Mouse (Mus musculus) heart, embryonic 15.5 days (tissue): ENCODE measurements around the gene D030056L22Rik. TPM values are rescaled to one million over a fixed set of nuclear protein-coding genes. Genes with fewer than 3 reads are reported as not detected.

ENCODE experiments used
- ATAC-seq: fragments of 200-750 bp; cut with Nextera tagmentation; replicated peaks from 2 replicates; pipeline ENCODE4 v1.8.0; 2017; ENCODE audit warnings: low read depth, moderate TSS enrichment; ENCODE audit not compliant: insufficient number of reproducible peaks, insufficient read depth, low FRiP score
- H3K27ac ChIP-seq: fragments of 300-500 bp; sonication (generic); 2 replicates; pipeline ENCODE4 v1.5.1; 2015; ENCODE audit warnings: mild to moderate bottlenecking, inconsistent platforms
- H3K27me3 ChIP-seq: fragments of 300-500 bp; sonication (generic); 2 replicates; pipeline ENCODE4 v1.6.1; 2015; ENCODE audit warnings: inconsistent platforms
- H3K36me3 ChIP-seq: fragments of 300-500 bp; sonication (generic); 2 replicates; pipeline ENCODE4 v1.6.1; 2015; ENCODE audit warnings: mild to moderate bottlenecking, inconsistent platforms
- H3K4me1 ChIP-seq: fragments of 300-500 bp; sonication (generic); replicated peaks from 2 replicates; pipeline ENCODE4 v1.6.1; 2015; ENCODE audit warnings: inconsistent platforms
- H3K4me2 ChIP-seq: fragments of 300-500 bp; sonication (generic); 2 replicates; pipeline ENCODE4 v1.6.1; 2015; ENCODE audit warnings: inconsistent platforms, mild to moderate bottlenecking, moderate library complexity
- H3K4me3 ChIP-seq: fragments of 300-500 bp; sonication (generic); 2 replicates; pipeline ENCODE4 v1.5.1; 2015; ENCODE audit warnings: mild to moderate bottlenecking, inconsistent platforms
- H3K9ac ChIP-seq: fragments of 300-500 bp; sonication (generic); 2 replicates; pipeline ENCODE4 v1.6.1; 2015; ENCODE audit warnings: mild to moderate bottlenecking, inconsistent platforms
- H3K9me3 ChIP-seq: fragments of 300-500 bp; sonication (generic); replicated peaks from 2 replicates; pipeline ENCODE4 v1.6.1; 2016; ENCODE audit warnings: inconsistent platforms
- WGBS: fragments of 180-500 bp; shearing (Covaris S2); methylation state at CpG from one replicate; pipeline ENCODE4 v1.1.7; 2015; ENCODE audit warnings: mixed read lengths; 5-methylcytosine and 5-hydroxymethylcytosine counted together
- polyA plus RNA-seq: library from polyadenylated mRNA; unstranded; fragments of >200 nt; fragmentation: Nextera tagmentation; extraction: Ambion mirVana; gene quantifications from 2 replicates; pipeline ENCODE4 v1.2.1, GENCODE M21; 2015

D030056L22Rik gene
- polyA plus RNA-seq: 27.9 TPM in 2 replicates

DNA sequence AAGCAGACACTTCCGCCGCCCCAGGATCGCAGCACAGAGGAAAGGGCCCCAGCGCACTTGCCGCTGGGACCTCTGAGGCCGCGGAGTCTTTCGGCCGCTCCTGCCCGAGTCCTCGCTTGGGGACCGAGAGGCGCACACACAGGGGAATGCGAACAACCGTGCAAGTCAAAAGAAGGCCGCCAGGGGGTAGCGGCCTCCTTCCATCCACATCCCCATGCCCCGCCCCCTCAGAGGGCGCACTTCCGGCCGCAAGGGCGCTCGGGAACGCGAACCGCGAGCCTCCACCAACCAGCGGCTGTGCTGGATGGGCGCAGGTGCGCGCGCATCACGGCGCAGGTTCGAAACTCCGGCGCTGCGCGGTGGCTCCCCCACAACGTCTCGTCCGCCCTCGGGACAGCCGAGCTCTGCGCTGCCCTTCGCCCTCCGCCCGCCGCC lies at the start of gene D030056L22Rik:
D030056L22Rik (plus strand) TSS at position 328 of the 435 bp plus-strand sequence.
- Histone ChIP-seq H3K27ac (peak within 1 kb of the TSS; percentile 97), H3K4me2 (peak within 1 kb of the TSS; percentile 90), H3K9me3 (no peaks in the 10 kb centered on the region), H3K9ac (peak within 1 kb of the TSS; percentile 78), H3K36me3 (no peaks in the 10 kb centered on the region; the same call in 1 of the 2 replicates), H3K27me3 (no peaks in the 10 kb centered on the region), H3K4me3 (peak within 1 kb of the TSS; percentile 77), H3K4me1 (peaks cover 39% of the 10 kb centered on the region)
- peak; percentile 97 for ATAC-seq
- under 1% methylated on average over 49 of the region's 49 CpGs for WGBS

GRCm38 (mm10) chr19:18663904-18664303 lies 49.1 kb upstream of the D030056L22Rik start:
- H3K36me3 ChIP-seq: no peaks in the 10 kb centered on the region
- ATAC-seq: no peak
- H3K4me2 ChIP-seq: no peak overlapping the region
- H3K4me1 ChIP-seq: no peaks in the 10 kb centered on the region
- H3K9me3 ChIP-seq: no peaks in the 10 kb centered on the region
- H3K9ac ChIP-seq: no peak overlapping the region
- H3K4me3 ChIP-seq: no peak overlapping the region
- H3K27me3 ChIP-seq: no peaks in the 10 kb centered on the region
- no peak overlapping the region for H3K27ac ChIP-seq
- 57% methylated on average over 2 of the region's 2 CpGs for WGBS

GRCm38 (mm10) chr19:18666966-18667365 lies 46.0 kb upstream of the D030056L22Rik start:
- WGBS: 89% methylated on average over 7 of the region's 7 CpGs
- Histone ChIP-seq H3K4me1 (peaks cover 2% of the 10 kb centered on the region), H3K36me3 (no peaks in the 10 kb centered on the region), H3K4me3 (no peak overlapping the region), H3K4me2 (no peak overlapping the region), H3K27ac (no peak overlapping the region), H3K27me3 (no peaks in the 10 kb centered on the region), H3K9ac (no peak overlapping the region), H3K9me3 (no peaks in the 10 kb centered on the region)
- no peak for ATAC-seq

DNA sequence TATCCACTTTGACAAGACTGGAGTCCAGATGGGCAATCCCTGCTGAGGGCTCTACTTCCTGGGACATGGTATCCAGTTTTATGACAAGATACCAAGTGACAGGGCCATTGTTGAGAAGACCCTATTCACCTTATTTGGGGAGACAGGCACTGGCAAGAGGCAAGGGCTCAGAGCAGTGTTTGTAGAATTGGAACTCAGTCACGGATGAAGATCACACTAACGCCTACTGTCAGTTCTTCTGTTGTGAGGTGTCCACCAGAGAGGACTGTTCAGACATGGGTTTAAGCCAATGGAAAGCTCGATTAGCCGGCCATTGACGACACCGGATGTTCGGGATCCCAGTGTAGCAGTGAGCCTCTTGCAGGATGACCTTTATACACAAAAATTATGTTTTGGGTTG lies 43.4 kb upstream of the D030056L22Rik start:
- Histone ChIP-seq H3K4me3 (no peak overlapping the region), H3K36me3 (no peaks in the 10 kb centered on the region), H3K27ac (no peak overlapping the region), H3K27me3 (no peaks in the 10 kb centered on the region), H3K9me3 (no peaks in the 10 kb centered on the region), H3K9ac (no peak overlapping the region), H3K4me1 (peaks cover 19% of the 10 kb centered on the region), H3K4me2 (no peak overlapping the region)
- ATAC-seq: no peak
- WGBS: 90% methylated on average over 7 of the region's 7 CpGs

DNA sequence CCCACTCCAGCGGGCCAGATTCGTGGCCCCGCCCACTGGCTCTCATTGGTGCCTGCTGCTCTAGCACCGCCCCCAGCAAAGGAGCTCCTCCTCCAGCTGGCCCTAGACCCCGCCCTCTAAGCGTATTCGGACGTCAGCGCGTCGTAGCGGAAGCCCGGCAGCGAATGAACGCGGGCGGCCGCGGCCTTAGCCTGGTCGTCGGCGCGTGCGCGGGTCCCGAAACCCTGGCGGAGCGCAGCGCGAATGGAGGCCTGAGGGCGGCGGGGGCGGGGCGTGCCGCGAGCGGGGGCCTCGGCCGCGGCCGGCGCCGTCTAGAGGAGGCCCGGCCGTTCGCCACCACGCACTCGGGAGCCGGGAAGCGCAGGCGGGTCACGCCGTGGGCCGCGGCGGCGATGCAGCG lies 42.4 kb upstream of the D030056L22Rik start, which contains the start of gene Carnmt1:
Carnmt1 (plus strand) TSS at position 157 of the 400 bp plus-strand sequence.
- H3K9ac ChIP-seq: peak within 1 kb of the TSS; percentile 89
- ATAC-seq: peak; percentile 99
- peak within 1 kb of the TSS; percentile 76 for H3K4me2 ChIP-seq
- peak within 1 kb of the TSS; percentile 90 for H3K27ac ChIP-seq
- under 1% methylated on average over 47 of the region's 58 CpGs for WGBS
- H3K4me1 ChIP-seq: peaks cover 21% of the 10 kb centered on the region
- H3K9me3 ChIP-seq: no peaks in the 10 kb centered on the region
- H3K27me3 ChIP-seq: no peaks in the 10 kb centered on the region
- peak within 1 kb of the TSS; percentile 93 for H3K4me3 ChIP-seq
- no peaks in the 10 kb centered on the region for H3K36me3 ChIP-seq

GRCm38 (mm10) chr19:18671056-18671741 lies 41.8 kb upstream of the D030056L22Rik start:
- peak overlapping the region; percentile 89 for H3K9ac ChIP-seq
- peak overlapping the region; percentile 93 for H3K4me3 ChIP-seq
- under 1% methylated on average over 50 of the region's 64 CpGs for WGBS
- peaks cover 24% of the 10 kb centered on the region for H3K4me1 ChIP-seq
- no peaks in the 10 kb centered on the region for H3K36me3 ChIP-seq
- H3K27me3 ChIP-seq: no peaks in the 10 kb centered on the region
- H3K27ac ChIP-seq: peak overlapping the region; percentile 90
- peak; percentile 68 for ATAC-seq
- H3K9me3 ChIP-seq: no peaks in the 10 kb centered on the region
- H3K4me2 ChIP-seq: peak overlapping the region; percentile 76

DNA sequence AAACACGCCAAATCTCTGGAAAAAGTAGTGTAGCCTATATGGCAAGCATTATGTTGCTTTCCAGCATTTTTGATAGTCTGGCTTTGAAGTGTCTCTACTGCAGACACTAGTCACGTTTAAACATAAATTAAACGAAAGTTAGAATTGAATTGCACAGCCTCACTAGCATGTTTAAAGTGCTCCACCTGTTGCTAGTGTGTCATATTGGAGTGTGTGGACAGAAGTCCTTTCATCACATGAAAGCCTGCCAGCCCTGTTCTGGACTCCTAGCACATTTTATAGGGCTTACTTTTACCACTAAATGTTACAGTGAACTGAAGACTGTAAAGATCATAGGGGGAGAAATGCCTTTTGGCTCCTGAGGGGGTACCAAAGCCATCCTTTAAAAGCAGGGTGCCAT lies 40.5 kb upstream of the D030056L22Rik start:
- 43% methylated on average over 3 of the region's 3 CpGs for WGBS
- peak overlapping the region; percentile 89; the same call in 1 of the 2 replicates for H3K9ac ChIP-seq
- no peaks in the 10 kb centered on the region for H3K27me3 ChIP-seq
- no peaks in the 10 kb centered on the region for H3K9me3 ChIP-seq
- H3K4me3 ChIP-seq: peak overlapping the region; percentile 93
- H3K4me2 ChIP-seq: peak overlapping the region; percentile 76
- peaks cover 24% of the 10 kb centered on the region for H3K4me1 ChIP-seq
- H3K27ac ChIP-seq: no peak overlapping the region
- no peak for ATAC-seq
- H3K36me3 ChIP-seq: no peaks in the 10 kb centered on the region

- Histone ChIP-seq H3K9me3 (no peaks in the 10 kb centered on the region), H3K4me2 (peak overlapping the region; percentile 76), H3K27ac (no peak overlapping the region), H3K27me3 (no peaks in the 10 kb centered on the region), H3K36me3 (no peaks in the 10 kb centered on the region), H3K9ac (peak overlapping the region; percentile 25; the same call in 1 of the 2 replicates), H3K4me3 (peak overlapping the region; percentile 5; the same call in 1 of the 2 replicates), H3K4me1 (peaks cover 24% of the 10 kb centered on the region)
- WGBS: 32% methylated on average over 4 of the region's 4 CpGs
- ATAC-seq: no peak
These were observed 39.9 kb upstream of the D030056L22Rik start for GRCm38 (mm10) chr19:18673116-18673515.

DNA sequence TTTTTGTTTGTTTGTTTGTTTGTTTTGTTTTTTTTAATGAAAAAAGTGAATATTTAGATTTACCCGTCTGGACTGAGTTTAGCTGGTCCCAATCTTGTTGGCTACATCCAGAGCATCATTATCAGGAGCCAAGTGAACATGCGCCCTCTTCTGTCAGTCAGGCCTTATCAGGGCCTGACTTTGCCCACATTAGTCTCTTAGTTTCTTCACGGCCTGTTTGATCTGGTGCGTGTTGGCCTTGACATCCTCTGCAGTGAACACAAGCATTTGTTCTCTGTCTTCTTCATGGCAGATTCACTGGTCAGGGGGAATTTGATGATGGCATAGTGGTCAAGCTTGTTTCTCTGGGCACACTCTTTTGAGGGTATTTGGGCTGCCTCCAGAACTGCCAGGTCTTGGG lies 30.9 kb upstream of the D030056L22Rik start:
- Histone ChIP-seq H3K9me3 (no peaks in the 10 kb centered on the region), H3K4me3 (no peak overlapping the region), H3K27me3 (no peaks in the 10 kb centered on the region), H3K27ac (no peak overlapping the region), H3K4me1 (no peaks in the 10 kb centered on the region), H3K36me3 (peaks cover 16% of the 10 kb centered on the region), H3K4me2 (no peak overlapping the region), H3K9ac (no peak overlapping the region)
- ATAC-seq: no peak
- WGBS: 45% methylated on average over 4 of the region's 4 CpGs

GRCm38 (mm10) chr19:18687556-18687955 lies 25.4 kb upstream of the D030056L22Rik start:
- ATAC-seq: no peak
- WGBS: 77% methylated on average over 3 of the region's 3 CpGs
- Histone ChIP-seq H3K4me2 (no peak overlapping the region), H3K4me1 (peaks cover 7% of the 10 kb centered on the region), H3K36me3 (no peaks in the 10 kb centered on the region), H3K27ac (no peak overlapping the region), H3K9me3 (no peaks in the 10 kb centered on the region), H3K27me3 (no peaks in the 10 kb centered on the region), H3K4me3 (no peak overlapping the region), H3K9ac (no peak overlapping the region)

DNA sequence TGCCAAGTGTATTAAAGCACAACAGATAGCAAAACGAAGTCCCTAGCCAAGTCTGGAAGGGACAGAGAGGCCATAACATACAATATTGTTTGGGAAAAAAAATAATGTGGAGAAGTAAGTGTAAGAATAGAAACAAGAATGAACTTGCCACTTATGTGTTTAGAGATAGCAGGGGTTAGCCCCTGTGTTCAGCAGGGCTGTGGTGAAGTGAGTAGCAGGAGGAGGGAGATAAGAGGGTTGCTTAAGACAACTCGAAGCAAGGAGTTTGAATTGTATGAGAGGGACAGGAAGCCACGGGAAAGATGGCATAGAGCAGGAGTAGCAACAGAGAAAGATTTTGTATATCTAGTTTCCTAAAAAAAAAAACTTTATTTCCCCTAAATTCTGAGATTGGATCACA lies 20.8 kb upstream of the D030056L22Rik start:
- Histone ChIP-seq H3K36me3 (peaks cover 11% of the 10 kb centered on the region; the same call in 1 of the 2 replicates), H3K9me3 (no peaks in the 10 kb centered on the region)
- 32% methylated on average over 3 of the region's 3 CpGs for WGBS

DNA sequence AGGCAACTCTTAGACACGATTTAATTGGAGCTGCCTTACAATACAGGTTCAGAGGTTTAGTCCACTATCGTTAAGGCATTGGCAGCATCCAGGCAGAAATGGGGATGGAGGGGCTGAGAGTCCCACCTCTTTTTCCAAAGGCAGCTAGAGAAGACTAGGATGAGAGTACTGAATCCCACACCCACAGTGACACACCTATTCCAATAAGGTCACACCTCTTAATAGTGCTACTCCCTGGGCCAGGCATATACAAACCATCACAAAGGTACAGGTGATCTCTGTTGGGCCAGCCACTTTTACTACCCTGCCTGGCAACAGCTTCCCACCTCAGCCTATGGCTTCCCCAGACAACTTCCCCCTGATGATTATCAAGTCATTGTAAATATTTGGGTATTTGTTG lies 20.2 kb upstream of the D030056L22Rik start:
- Histone ChIP-seq H3K4me2 (no peak overlapping the region), H3K27ac (no peak overlapping the region), H3K27me3 (no peaks in the 10 kb centered on the region), H3K36me3 (peaks cover 11% of the 10 kb centered on the region; the same call in 1 of the 2 replicates), H3K9ac (no peak overlapping the region), H3K4me3 (no peak overlapping the region), H3K4me1 (peaks cover 7% of the 10 kb centered on the region), H3K9me3 (no peaks in the 10 kb centered on the region)
- no peak for ATAC-seq
- 89% methylated on average over 2 of the region's 2 CpGs for WGBS

More for the DNA sequence above, 20.8 kb upstream of the D030056L22Rik start:
- no peak for ATAC-seq
- Histone ChIP-seq H3K4me3 (no peak overlapping the region), H3K4me2 (no peak overlapping the region), H3K9ac (no peak overlapping the region), H3K27me3 (no peaks in the 10 kb centered on the region), H3K27ac (no peak overlapping the region), H3K4me1 (peaks cover 7% of the 10 kb centered on the region)
